Mouse (Mus musculus) neural tube, postnatal 0 days (tissue): ENCODE data around the gene E130208F15Rik. TPM values are rescaled to one million over a fixed set of nuclear protein-coding genes. Genes with fewer than 3 reads are reported as not detected.

Experiments
- polyA plus RNA-seq: library from polyadenylated mRNA; unstranded; fragments of >200 nt; fragmentation: Nextera tagmentation; extraction: Ambion mirVana; gene quantifications from 2 replicates; pipeline ENCODE4 v1.2.1, GENCODE M21; 2015

E130208F15Rik gene
- not detected in 2 replicates for polyA plus RNA-seq

DNA sequence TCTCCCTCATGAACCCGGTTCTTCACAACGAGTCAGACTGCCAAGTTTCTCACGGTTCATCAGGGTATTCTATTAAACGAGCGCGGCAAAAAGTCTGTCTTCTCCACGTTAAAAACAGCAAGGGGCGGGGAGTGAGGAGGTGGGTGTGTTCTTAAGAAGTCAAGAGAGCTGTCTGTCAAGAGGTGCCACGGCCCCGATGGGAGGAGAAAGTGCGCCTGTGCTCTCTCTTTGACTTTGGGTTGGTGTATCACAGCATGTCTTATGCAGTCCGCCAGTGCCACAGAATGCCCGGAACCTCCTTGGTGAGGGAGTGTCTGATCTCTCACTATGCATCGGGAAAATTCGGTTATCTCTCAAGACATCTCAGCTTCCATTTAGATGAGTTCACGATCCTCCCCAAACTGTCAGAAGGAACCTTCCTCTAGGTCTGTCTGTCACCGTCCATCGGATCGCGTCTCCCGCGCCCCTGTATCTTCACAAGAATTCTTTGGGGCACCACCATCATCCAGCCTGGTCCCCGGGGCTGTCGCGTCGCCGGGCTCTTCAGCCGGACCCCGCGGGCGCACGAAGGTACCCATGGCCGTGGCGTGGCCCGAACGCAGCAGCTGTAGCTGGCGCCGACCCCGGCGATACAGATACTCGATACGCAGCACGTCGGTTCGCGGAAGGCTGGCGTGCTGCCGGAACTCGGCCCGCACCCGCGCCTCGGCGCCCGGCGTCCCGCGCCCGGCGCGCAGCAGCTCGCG, at the start of gene E130208F15Rik:
TSS of gene E130208F15Rik (plus strand) at position 202 of the 746 bp plus-strand sequence.

DNA sequence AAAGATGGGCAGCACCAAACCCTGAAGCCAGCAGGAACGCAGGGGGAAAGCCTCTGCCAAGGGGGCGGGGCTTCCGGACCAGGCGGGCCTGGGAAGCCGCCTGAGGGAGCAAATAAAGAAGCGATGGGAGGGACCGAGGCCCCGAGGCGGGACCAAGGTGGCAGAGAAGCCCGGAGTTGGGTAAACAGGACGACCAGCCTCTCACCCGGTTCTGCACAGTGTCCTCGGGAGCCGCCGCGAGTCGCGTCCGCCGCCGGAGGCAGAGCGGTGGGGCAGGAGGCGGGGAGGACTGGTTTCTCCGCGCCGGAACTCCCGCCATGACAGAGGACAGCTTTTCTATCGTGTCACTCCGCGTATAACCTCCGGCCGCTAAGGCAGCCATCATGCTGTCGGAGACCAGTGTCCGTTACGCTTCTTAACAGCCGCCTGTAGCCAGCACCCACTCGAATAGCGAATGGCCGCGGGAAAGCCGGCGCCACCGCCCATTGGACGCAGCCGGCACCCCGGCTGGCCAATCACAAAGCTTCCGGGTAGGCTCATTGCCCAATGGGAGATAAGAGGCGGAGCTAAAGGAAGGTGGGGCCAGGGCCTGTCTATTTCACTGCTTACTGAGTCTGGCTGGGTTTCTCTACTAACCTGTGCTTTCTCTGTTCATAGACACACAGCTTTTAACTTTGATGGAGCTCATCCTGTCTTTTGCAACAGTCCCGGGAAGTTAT, 41.4 kb upstream of the E130208F15Rik start, which contains the start of the genes Thap8 and Wdr62:
TSS of gene Thap8 (plus strand) at position 144 of the 719 bp plus-strand sequence.
TSS of gene Wdr62 (minus strand) at position 469 of the 719 bp plus-strand sequence.

DNA sequence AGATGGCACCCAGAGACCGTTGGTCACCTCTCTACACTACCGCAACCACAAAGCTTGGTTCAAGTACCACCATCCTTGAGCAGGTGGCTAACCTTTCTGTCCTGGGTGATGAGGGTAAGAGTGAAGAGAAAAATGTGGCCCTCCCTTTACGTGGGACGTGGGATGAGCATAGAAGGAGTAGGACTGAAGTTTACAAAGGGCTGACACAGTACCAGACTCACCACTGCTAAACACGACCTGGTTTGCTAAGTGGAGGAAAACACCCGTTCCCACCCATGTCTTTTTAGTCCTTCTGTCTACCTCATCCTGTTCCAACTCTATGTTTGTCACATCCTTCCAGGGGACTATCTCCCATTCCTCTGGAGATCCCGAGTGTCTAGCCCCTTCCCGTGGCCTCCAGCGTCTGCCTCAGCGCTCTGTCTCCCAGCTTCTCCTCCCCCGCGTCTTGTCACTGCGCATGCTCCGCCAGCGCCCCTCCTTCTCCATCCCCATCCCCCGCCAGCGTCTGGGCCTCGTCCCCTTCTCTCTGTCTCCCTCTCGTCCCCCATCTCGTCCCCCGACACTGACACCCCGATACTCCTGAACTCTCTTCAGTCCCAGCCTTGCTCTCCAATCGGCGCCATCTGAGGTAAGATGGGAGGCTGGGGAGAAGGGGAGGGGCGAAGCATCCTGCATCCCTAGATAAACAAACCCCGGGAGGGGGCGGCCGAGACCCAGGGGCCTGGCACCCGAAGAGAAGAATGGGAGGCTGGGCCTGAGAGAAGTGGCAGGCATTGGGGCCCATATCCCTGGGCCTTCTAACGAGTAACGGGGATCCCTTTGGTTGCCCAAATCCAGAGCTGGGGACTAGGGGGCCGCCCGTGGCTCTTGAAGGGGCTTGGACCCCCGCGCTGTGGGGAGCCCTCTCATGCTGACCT, 30.1 kb upstream of the E130208F15Rik start, which contains the start of gene Clip3:
TSS of gene Clip3 (plus strand) at position 514 of the 917 bp plus-strand sequence.

DNA sequence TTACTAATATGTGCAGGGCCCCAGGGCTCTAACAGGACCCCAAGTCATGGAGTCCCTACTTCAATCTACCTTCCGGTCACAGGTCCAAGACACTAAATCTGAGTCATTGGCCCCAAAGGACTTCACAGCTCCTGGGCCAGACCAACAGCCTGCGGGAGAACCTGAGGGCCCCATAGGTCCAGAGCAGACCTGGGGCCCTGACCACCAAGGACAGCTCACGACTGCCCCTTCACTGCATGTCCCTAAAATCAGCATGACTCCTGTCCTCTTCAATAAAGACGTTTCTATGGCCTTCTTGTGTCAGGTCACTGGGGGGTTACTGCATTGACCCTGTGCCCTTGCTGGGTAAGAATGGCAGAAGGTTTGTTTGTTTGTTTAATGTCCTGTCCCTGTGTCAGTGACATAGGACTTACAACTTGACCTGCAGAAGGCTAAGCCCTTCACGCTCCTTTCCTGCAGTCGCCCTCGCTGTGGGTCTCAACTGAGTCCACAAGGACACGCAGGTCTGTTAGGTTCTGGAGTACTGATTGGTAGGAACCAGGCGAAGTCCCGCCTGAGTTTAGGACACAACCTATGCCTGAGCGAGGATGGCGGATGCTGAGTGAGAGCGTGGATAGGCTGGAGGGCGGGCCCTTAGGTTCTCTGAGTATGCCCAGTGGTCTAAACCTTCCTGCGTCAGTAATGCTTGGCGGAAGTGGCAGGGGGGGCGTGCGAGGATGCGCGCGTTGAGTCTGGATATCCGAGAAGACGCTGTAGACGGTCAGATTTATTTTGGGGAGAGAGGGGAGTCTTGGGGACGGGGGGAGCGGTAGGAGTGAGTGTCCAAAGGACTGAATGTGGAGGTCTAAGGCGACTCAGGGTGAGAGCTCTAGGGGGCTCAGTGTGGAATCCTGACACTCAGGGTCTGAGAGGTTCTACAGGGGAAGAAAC, 13.2 kb upstream of the E130208F15Rik start, which contains the start of gene Alkbh6:
TSS of gene Alkbh6 (plus strand) at position 642 of the 930 bp plus-strand sequence.

DNA sequence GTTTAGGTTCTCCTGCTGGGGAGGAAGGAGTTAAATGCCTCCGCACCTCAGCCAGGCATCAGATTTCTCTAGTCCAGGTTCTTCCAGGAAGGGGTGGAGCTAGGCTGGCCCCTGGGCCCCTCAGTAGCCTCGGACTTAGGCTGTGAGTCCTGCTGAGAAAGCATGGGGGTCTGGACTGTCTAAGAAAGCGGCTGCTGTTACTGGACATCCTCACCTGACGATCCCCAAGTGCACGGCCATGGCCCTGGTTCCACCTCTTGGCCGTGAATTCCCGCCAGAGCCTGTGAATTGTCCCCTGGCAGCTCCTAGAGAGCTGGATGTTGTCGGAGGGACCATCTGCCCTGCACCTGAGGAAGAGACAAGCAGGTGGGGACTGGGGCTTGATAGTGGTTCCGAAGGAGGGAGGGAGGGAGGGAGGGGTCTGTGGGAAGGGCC, 6.8 kb upstream of the E130208F15Rik start, which contains the start of gene Syne4:
TSS of gene Syne4 (plus strand) at position 87 of the 435 bp plus-strand sequence.

DNA sequence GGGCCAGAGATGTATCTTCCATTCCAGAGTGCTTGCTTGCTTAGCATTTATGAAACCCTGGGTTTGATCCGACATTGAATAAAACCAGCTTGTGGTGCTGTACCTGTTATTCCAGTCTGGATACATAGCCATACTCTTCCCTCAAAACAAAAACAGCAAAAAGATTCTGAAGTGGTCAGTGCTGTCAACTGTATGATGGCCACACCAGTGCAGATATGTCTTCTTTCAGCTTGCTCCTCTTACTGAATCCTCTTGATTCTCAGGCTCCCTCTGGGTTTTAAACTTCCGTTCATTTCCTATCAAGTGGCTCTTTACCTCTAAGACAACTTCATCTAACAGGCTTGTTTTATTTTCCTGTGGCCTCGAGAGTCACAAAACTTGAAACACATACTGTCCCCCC, 2.3 kb downstream of the E130208F15Rik start, which contains the start of gene Sdhaf1:
TSS of gene Sdhaf1 (minus strand) at position 101 of the 400 bp plus-strand sequence.

DNA sequence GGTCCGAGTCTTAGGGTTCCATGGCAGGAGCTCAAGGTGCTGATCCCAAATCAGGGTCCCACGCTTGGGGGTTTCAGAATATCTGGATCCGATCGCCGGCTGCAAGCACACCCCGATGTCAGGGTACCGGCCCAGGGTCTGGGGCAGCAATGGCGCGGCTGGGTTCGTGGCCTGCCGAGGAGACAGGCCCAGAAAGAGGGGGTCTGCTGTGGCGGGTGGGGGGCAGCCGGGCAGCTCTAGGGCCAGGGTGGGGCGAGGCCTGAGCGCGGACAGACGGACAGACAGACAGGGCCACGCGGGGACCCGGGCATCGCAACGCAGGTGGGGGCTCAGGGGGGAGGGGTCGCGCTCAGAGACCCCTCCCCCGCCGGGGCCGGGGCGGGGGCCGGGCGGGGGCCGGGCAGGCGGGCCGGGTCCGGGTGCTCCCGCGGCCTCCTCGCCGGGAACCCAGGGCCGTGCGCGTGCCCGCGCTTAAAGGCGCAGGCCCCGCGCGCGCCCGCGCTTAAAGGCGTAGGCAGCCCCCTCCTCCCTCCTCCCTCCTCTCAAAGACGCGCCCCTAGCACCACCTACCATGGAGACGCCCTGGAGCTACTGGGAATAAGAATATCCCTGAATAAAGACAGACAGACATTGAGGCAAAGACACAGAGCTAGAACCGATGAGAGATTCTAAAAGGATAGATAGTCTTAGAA, 41.3 kb downstream of the E130208F15Rik start, which contains the start of gene Lrfn3:
TSS of gene Lrfn3 (minus strand) at position 121 of the 692 bp plus-strand sequence.

Other genes starting within 250 kb of the E130208F15Rik start
- 6.1 and 7.4 TPM in 2 replicates for gene Zfp82, start 248.8 kb upstream of the E130208F15Rik start, polyA plus RNA-seq
- 1.3 TPM in 1 of 2 replicates, not detected in the other for gene Gm26920, start 231.3 kb upstream of the E130208F15Rik start, polyA plus RNA-seq
- 14.9 and 16.5 TPM in 2 replicates for gene Zfp566, start 231.2 kb upstream of the E130208F15Rik start, polyA plus RNA-seq
- gene Zfp260, start 227.0 kb upstream of the E130208F15Rik start, polyA plus RNA-seq = 43.7 and 49.3 TPM in 2 replicates
- 13.8 and 20.1 TPM in 2 replicates for gene Zfp382, start 199.8 kb upstream of the E130208F15Rik start, polyA plus RNA-seq
- gene Zfp146, start 152.0 kb upstream of the E130208F15Rik start, polyA plus RNA-seq = 7.4 and 8.8 TPM in 2 replicates
- gene Cox7a1, start 137.6 kb upstream of the E130208F15Rik start, polyA plus RNA-seq = 5.8 and 7.4 TPM in 2 replicates
- gene Capns1, start 122.9 kb upstream of the E130208F15Rik start, polyA plus RNA-seq = 112 and 118 TPM in 2 replicates
- gene Polr2i, start 89.8 kb upstream of the E130208F15Rik start, polyA plus RNA-seq = 188 and 198 TPM in 2 replicates
- gene Tbcb, start 89.5 kb upstream of the E130208F15Rik start, polyA plus RNA-seq = 477 and 510 TPM in 2 replicates
- not detected in 2 replicates for gene Ovol3, start 86.0 kb upstream of the E130208F15Rik start, polyA plus RNA-seq
- gene Thap8, start 41.6 kb upstream of the E130208F15Rik start, polyA plus RNA-seq = 0.57 and 0.79 TPM in 2 replicates
- gene Wdr62, start 41.3 kb upstream of the E130208F15Rik start, polyA plus RNA-seq = 3.5 TPM in 2 replicates
- 106 and 124 TPM in 2 replicates for gene Clip3, start 30.0 kb upstream of the E130208F15Rik start, polyA plus RNA-seq
- gene Alkbh6, start 13.0 kb upstream of the E130208F15Rik start, polyA plus RNA-seq = 129 and 146 TPM in 2 replicates
- 12.1 and 14.5 TPM in 2 replicates for gene Syne4, start 6.9 kb upstream of the E130208F15Rik start, polyA plus RNA-seq
- gene Sdhaf1, start 2.2 kb downstream of the E130208F15Rik start, polyA plus RNA-seq = 20.0 and 20.8 TPM in 2 replicates
- 17.5 and 17.7 TPM in 2 replicates for gene Lrfn3, start 41.0 kb downstream of the E130208F15Rik start, polyA plus RNA-seq
- 65.9 and 77.3 TPM in 2 replicates for gene Tyrobp, start 92.0 kb downstream of the E130208F15Rik start, polyA plus RNA-seq
- 0.81 and 1.1 TPM in 2 replicates for gene Hcst, start 98.1 kb downstream of the E130208F15Rik start, polyA plus RNA-seq
- gene Nfkbid, start 100.0 kb downstream of the E130208F15Rik start, polyA plus RNA-seq = 2.8 and 3.3 TPM in 2 replicates
- gene Aplp1, start 123.8 kb downstream of the E130208F15Rik start, polyA plus RNA-seq = 663 and 695 TPM in 2 replicates
- 0.46 and 0.90 TPM in 2 replicates for gene Kirrel2, start 135.9 kb downstream of the E130208F15Rik start, polyA plus RNA-seq
- gene Nphs1, start 136.6 kb downstream of the E130208F15Rik start, polyA plus RNA-seq = 0.06 and 0.13 TPM in 2 replicates
- 0.43 TPM in 1 of 2 replicates, not detected in the other for gene Prodh2, start 171.9 kb downstream of the E130208F15Rik start, polyA plus RNA-seq
- 45.5 and 62.8 TPM in 2 replicates for gene Arhgap33, start 213.3 kb downstream of the E130208F15Rik start, polyA plus RNA-seq
- gene Hspb6, start 230.4 kb downstream of the E130208F15Rik start, polyA plus RNA-seq = 19.0 and 20.8 TPM in 2 replicates
- gene Proser3, start 230.6 kb downstream of the E130208F15Rik start, polyA plus RNA-seq = 3.0 and 4.7 TPM in 2 replicates
- gene Lin37, start 238.1 kb downstream of the E130208F15Rik start, polyA plus RNA-seq = 51.7 and 55.9 TPM in 2 replicates
- 102 and 106 TPM in 2 replicates for gene U2af1l4, start 241.6 kb downstream of the E130208F15Rik start, polyA plus RNA-seq
- 6.7 and 8.0 TPM in 2 replicates for gene Gm49396, start 241.6 kb downstream of the E130208F15Rik start, polyA plus RNA-seq
- 161 and 167 TPM in 2 replicates for gene Psenen, start 241.9 kb downstream of the E130208F15Rik start, polyA plus RNA-seq
- 1.6 and 4.3 TPM in 2 replicates for gene Igflr1, start 243.7 kb downstream of the E130208F15Rik start, polyA plus RNA-seq